Mouse (Mus musculus) skeletal muscle tissue, adult 2 months (tissue): ENCODE data around the gene Gm20388.

Source experiments
- DNase-seq: peaks from one replicate; pipeline ENCODE4 v3.0.0-alpha.2; 2012; ENCODE audit warnings: low read depth, low spot score

The Gm20388 gene

GRCm38 (mm10) chr8:120559654-120560053 lies 649.0 kb downstream of the Gm20388 start:
- no peak for DNase-seq

GRCm38 (mm10) chr8:120560535-120560934 lies 649.9 kb downstream of the Gm20388 start:
- DNase-seq = peak; percentile 55

DNA sequence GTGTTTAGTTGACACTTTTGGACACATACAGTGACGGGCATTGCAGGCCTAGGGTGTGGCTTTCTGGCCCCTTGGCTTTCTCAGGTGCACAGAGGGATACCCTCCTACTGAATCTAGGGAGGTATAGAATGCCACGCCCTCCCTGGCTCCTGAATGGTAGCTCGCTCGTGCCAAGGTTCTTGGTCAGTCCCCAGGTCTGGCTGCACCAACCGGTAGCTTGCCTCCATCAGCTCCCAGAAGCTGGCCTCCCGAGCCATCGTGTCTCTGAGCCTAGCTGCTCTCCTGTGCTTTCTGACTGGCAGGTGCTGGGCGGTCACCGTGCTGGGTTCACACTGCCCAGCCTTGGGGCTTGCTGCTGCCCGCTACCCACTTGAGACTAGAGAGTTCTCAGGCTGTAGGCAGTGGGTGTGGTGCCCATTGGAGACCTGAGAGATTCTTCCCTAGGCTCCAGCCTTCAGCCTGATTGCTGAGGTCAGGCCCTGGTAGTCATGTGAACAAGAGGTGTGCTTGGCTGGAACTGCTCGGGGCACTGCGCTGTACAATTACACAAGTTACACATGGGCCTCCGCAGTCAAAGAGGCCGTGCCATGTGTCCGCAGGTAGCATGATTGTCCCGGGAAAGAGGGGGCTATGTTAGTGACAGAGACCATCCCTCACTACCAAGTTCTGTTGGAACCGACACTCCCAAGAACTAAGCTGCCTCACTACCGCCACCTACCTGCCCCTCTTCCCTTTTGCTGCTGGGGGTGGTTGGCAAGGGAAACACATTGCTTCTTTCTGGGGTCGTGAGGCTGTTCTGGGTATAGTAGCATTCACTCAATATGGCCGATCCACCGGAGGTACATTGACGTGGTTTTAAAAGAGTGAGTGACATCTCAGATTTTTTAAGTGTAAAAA lies 651.1 kb downstream of the Gm20388 start:
- no peak for DNase-seq

GRCm38 (mm10) chr8:120562680-120563347 lies 652.2 kb downstream of the Gm20388 start:
- no peak for DNase-seq

GRCm38 (mm10) chr8:120563348-120563724 lies 652.7 kb downstream of the Gm20388 start:
- DNase-seq = no peak

- peak; percentile 87 for DNase-seq
Measured at GRCm38 (mm10) chr8:120563851-120564837, 653.5 kb downstream of the Gm20388 start.

DNA sequence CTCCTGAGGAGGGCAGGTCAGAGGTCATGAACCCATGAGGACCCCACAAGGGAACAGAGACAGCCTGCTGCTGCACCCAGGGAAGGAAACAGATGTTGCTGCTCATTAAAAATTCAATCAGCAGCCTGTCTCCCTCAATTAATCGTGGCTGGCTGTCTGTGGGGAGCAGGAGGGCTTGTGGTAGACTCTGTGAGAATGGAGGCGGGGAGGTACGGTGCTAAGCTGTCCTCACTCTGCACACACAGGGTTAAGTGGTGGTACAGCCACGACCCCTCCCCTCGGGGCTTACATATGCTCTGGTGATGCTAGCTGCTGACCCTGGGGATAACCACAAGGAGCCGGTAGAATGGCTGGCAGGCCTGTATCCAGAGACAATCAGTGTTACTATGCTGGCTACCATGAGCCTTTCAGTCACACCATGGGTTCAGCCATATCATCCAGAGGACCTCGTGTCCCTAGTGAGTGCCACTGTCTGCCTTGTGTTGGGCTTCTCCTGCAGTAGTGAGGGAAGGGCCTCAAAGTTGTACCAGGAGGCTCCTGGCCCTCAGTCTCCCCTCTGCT lies 654.6 kb downstream of the Gm20388 start:
- DNase-seq = no peak

DNA sequence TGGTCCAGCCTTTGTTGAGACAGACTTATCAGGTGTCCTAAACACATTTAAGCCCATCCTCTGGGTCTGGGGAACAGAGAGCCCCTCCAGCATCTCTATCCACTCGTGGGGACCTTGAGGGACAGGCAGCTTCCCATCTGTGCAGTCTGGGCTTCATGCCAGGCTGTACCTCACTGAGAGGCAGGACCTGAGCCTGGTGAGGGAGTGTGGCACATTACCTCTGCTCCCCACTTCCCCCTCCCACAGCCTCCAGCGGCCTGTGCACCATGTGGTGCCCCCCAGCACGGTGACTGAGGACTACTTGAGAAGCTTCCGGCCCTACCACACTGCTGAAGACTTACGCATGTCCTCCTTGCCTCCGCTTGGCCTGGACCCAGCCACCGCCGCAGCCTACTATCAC lies 656.0 kb downstream of the Gm20388 start:
- DNase-seq = no peak

- DNase-seq = no peak
Measured at GRCm38 (mm10) chr8:120567731-120568130, 657.1 kb downstream of the Gm20388 start.

DNA sequence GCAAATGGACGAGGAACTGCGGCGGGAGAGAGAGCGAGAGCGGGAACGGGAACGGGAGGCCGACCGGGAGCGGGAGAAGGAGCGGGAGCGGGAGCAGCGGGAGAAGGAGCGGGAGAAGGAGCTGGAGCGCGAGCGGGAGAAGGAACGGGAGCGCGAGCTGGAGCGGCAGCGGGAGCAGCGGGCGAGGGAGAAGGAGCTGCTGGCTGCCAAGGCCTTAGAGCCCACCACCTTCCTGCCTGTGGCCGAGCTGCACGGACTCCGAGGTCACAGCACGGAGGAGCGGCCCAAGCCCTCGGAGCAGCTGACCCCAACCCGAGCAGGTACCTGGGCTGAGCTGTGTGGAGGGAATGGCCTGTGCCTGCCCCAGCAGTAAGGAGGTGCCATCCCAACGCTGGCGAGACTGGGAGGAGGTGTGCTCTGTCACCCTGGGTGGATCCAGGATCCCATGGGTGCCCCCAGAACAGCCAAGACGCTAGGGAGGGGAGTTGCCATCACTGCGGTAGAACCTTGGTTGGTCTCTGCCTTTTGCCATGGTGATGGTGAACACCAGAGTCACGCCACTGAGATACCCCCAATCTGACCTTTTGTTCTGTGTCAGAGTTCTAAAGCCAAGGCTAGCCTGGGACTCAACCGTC lies 657.6 kb downstream of the Gm20388 start:
- no peak for DNase-seq

GRCm38 (mm10) chr8:120569123-120569522 lies 658.5 kb downstream of the Gm20388 start:
- no peak for DNase-seq

GRCm38 (mm10) chr8:120569939-120570715 lies 659.5 kb downstream of the Gm20388 start:
- no peak for DNase-seq

- DNase-seq = no peak
Measured at GRCm38 (mm10) chr8:120571561-120571960, 660.9 kb downstream of the Gm20388 start.

- DNase-seq = no peak
Measured at GRCm38 (mm10) chr8:120572534-120572933, 661.9 kb downstream of the Gm20388 start.

DNA sequence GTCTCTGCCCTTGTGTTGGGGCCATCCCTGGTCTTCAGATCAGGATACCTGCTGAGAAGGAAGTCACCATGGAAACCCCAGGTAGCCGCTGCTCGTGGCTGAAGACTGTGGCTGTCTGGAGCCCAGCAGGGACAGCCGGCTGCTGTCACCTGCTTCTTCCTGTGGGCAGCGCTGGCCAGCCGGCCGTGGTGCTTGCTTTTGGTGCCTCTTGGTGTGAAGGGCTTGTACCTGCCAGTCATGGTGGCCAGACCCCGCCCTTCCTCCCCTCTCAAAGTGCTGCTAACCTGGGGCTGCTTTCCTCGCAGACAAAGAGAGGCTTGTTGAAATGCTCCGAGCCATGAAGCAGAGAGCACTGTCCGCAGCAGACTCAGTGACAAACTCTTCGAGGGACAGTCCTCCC lies 663.2 kb downstream of the Gm20388 start:
- no peak for DNase-seq

DNA sequence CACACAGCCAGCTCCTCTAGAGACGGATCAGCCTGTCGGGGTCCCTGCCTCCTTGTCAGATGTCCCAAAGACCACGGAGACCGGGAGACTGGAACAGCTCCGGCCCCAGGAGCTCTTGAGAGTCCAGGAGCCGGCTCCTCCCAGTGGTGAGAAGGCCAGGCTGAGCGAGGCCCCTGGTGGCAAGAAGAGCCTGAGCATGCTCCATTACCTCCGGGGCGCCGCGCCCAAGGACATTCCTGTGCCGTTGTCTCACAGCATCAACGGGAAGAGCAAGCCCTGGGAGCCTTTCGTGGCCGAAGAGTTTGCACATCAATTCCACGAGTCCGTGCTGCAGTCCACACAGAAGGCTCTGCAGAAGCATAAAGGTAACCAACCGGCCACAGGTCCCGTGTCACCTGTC lies 664.3 kb downstream of the Gm20388 start:
- no peak for DNase-seq

GRCm38 (mm10) chr8:120575801-120576200 lies 665.2 kb downstream of the Gm20388 start:
- DNase-seq = no peak

DNA sequence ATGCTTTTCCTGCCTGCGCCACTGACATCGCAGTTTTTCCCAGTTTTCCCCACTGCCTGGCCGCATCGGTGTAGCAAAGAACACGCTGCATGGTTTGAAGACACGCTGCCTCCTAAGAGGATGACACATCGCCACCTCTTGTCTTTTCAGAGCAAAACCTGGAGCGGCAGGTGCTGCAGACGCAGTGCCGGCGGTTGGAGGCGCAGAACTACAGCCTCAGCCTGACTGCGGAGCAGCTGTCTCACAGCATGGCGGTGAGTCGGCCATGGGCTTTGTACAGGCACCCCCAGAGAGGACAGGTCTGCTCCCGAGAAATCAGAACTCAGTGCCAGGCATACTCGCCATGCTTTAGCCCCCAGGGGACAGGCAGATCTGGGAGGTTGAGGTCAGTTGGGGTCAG lies 667.2 kb downstream of the Gm20388 start:
- no peak for DNase-seq

- DNase-seq = no peak
Measured at GRCm38 (mm10) chr8:120580336-120581000, 669.8 kb downstream of the Gm20388 start.

- DNase-seq = no peak
Measured at GRCm38 (mm10) chr8:120581329-120581728, 670.7 kb downstream of the Gm20388 start.
